Mouse (Mus musculus): ENCODE measurements around the gene Crocc. TPM values are rescaled to one million over a fixed set of nuclear protein-coding genes. Genes with fewer than 3 reads are reported as not detected.

The Crocc gene
- polyA plus RNA-seq, 1 experiment: 7.3 TPM

GRCm38 (mm10) chr4:140975356-140975755 lies 85.0 kb downstream of the Crocc start:
- TF ChIP-seq POLR2A (IDR thresholded peaks at IDR 0.05; ENCODE audit: low read depth, low read length) (no peak), CTCF (IDR thresholded peaks at IDR 0.05; ENCODE audit: extremely low read depth, insufficient read length, insufficient replicate concordance, low read depth, low read length) (no peak)
- 82% methylated on average over 7 of the region's 7 CpGs for WGBS
- Histone ChIP-seq H3K36me3 (ENCODE audit: control insufficient read depth, insufficient read depth, low read length) (peaks cover 80% of the 10 kb centered on the region), H3K4me1 (ENCODE audit: control insufficient read depth, insufficient read depth, insufficient read length, low read length) (peaks cover 22% of the 10 kb centered on the region), H3K4me3 (ENCODE audit: low read depth, low read length) (no peak overlapping the region), H3K27ac (ENCODE audit: insufficient read depth, low read depth, low read length) (no peak overlapping the region), H3K27me3 (ENCODE audit: control insufficient read depth, insufficient read depth, low read length) (no peaks in the 10 kb centered on the region)

- H3K36me3 ChIP-seq (ENCODE audit: control insufficient read depth, insufficient read depth, low read length): peaks cover 79% of the 10 kb centered on the region
- 96% methylated on average over 6 of the region's 6 CpGs for WGBS
- H3K27me3 ChIP-seq (ENCODE audit: control insufficient read depth, insufficient read depth, low read length): no peaks in the 10 kb centered on the region
- H3K4me3 ChIP-seq (ENCODE audit: low read depth, low read length): no peak overlapping the region
- no peak overlapping the region for H3K27ac ChIP-seq (ENCODE audit: insufficient read depth, low read depth, low read length)
- H3K4me1 ChIP-seq (ENCODE audit: control insufficient read depth, insufficient read depth, insufficient read length, low read length): peaks cover 22% of the 10 kb centered on the region
- TF ChIP-seq CTCF (IDR thresholded peaks at IDR 0.05; ENCODE audit: extremely low read depth, insufficient read length, insufficient replicate concordance, low read depth, low read length) (no peak), POLR2A (IDR thresholded peaks at IDR 0.05; ENCODE audit: low read depth, low read length) (no peak)
Measured at GRCm38 (mm10) chr4:140974408-140974807, 85.9 kb downstream of the Crocc start.

GRCm38 (mm10) chr4:140971691-140972090 lies 88.7 kb downstream of the Crocc start:
- WGBS: 82% methylated on average over 13 of the region's 13 CpGs
- peaks cover 77% of the 10 kb centered on the region for H3K36me3 ChIP-seq (ENCODE audit: control insufficient read depth, insufficient read depth, low read length)
- TF ChIP-seq CTCF (IDR thresholded peaks at IDR 0.05; ENCODE audit: extremely low read depth, insufficient read length, insufficient replicate concordance, low read depth, low read length): no peak
- TF ChIP-seq POLR2A (IDR thresholded peaks at IDR 0.05; ENCODE audit: low read depth, low read length): no peak

GRCm38 (mm10) chr4:140967386-140968159 lies 92.8 kb downstream of the Crocc start:
- no peaks in the 10 kb centered on the region for H3K27me3 ChIP-seq (ENCODE audit: control insufficient read depth, insufficient read depth, low read length)
- H3K36me3 ChIP-seq (ENCODE audit: control insufficient read depth, insufficient read depth, low read length): peaks cover 45% of the 10 kb centered on the region
- H3K27ac ChIP-seq (ENCODE audit: insufficient read depth, low read depth, low read length): no peak overlapping the region
- TF ChIP-seq POLR2A (IDR thresholded peaks at IDR 0.05; ENCODE audit: low read depth, low read length) (no peak), CTCF (IDR thresholded peaks at IDR 0.05; ENCODE audit: extremely low read depth, insufficient read length, insufficient replicate concordance, low read depth, low read length) (no peak)
- 75% methylated on average over 11 of the region's 11 CpGs for WGBS
- peaks cover 6% of the 10 kb centered on the region for H3K4me1 ChIP-seq (ENCODE audit: control insufficient read depth, insufficient read depth, insufficient read length, low read length)
- H3K4me3 ChIP-seq (ENCODE audit: low read depth, low read length): no peak overlapping the region

More at GRCm38 (mm10) chr4:140971691-140972090, 88.7 kb downstream of the Crocc start:
- H3K27me3 ChIP-seq (ENCODE audit: control insufficient read depth, insufficient read depth, low read length): no peaks in the 10 kb centered on the region
- H3K27ac ChIP-seq (ENCODE audit: insufficient read depth, low read depth, low read length): no peak overlapping the region
- no peak overlapping the region for H3K4me3 ChIP-seq (ENCODE audit: low read depth, low read length)
- H3K4me1 ChIP-seq (ENCODE audit: control insufficient read depth, insufficient read depth, insufficient read length, low read length): peaks cover 8% of the 10 kb centered on the region

Other genes starting within 250 kb of the Crocc start
- gene Padi3, start 249.9 kb downstream of the Crocc start, polyA plus RNA-seq (2012; rRNA removed): not detected in 2 replicates
- 0.04 TPM in 1 of 2 replicates, not detected in the other for gene Padi1, start 214.8 kb downstream of the Crocc start, polyA plus RNA-seq (2012; rRNA removed)
- gene Padi2, start 154.2 kb downstream of the Crocc start, polyA plus RNA-seq (2012; rRNA removed): 2.3 and 5.3 TPM in 2 replicates
- gene Sdhb, start 99.3 kb downstream of the Crocc start, polyA plus RNA-seq (2012; rRNA removed): 304 and 515 TPM in 2 replicates
- 63.0 and 76.6 TPM in 2 replicates for gene Atp13a2, start 73.7 kb downstream of the Crocc start, polyA plus RNA-seq (2012; rRNA removed)
- 8.8 and 13.7 TPM in 2 replicates for gene Mfap2, start 50.1 kb downstream of the Crocc start, polyA plus RNA-seq (2012; rRNA removed)
- gene Necap2, start 17.8 kb upstream of the Crocc start, polyA plus RNA-seq (2012; rRNA removed): 28.2 and 68.9 TPM in 2 replicates
- gene Spata21, start 27.8 kb upstream of the Crocc start, polyA plus RNA-seq (2012; rRNA removed): not detected in 2 replicates
- 27.0 and 52.5 TPM in 2 replicates for gene Szrd1, start 79.2 kb upstream of the Crocc start, polyA plus RNA-seq (2012; rRNA removed)
- gene Fbxo42, start 87.4 kb upstream of the Crocc start, polyA plus RNA-seq (2012; rRNA removed): 6.6 and 13.1 TPM in 2 replicates
- 0.51 and 0.81 TPM in 2 replicates for gene Rsg1, start 153.4 kb upstream of the Crocc start, polyA plus RNA-seq (2012; rRNA removed)
- gene Arhgef19, start 178.9 kb upstream of the Crocc start, polyA plus RNA-seq (2012; rRNA removed): 29.3 and 48.8 TPM in 2 replicates
- 28.3 and 86.3 TPM in 2 replicates for gene Epha2, start 240.7 kb upstream of the Crocc start, polyA plus RNA-seq (2012; rRNA removed)